Mouse (Mus musculus): ENCODE data around the gene Lamp2.
A peak's percentile ranks its signal among the peaks of the same experiment; 100 is the strongest.
"Not testable (repeated sequence)": the region's sequence is repeated elsewhere in the genome, so short reads cannot be mapped to it uniquely, and the experiment has no call there.

Gene Lamp2

DNA sequence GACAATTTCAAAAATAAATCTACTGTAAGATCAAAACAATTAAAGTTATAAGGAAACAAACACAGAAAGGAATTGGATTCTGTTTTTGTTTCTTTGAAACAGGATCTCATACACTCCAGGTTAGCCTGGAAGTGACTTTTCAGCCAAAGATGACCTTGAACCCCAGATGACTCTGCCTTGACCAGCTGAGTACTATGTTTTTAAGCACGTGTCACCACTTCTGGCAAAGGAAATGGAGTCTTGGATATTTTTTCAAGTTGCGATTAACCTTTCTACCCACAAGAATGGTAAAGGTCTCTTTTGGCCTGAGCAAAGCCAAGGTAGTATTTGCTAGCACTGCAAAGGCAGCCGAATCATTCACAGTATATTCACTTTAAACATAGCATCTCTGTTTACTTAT lies 33.2 kb downstream of the Lamp2 start:
- no peak for DNase-seq

DNA sequence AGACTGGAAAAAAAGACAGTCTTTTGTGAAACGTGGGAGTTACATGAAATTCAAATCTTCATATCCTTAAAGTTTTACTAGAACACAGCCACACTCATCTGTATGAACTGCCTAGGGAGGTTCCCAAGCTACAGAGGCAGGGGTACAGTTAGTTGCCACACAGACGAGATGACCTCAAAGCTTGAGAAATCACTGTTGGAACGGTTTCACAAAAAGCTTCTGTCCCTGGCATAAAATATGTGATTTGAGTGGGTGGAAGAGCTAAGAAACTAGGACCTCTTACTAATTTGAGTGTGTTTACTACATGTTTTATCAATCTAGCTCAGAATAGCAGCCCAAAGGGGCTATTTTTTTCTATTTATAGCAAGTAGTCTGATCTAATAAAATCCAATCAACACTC lies 33.9 kb downstream of the Lamp2 start:
- DNase-seq = no peak

DNA sequence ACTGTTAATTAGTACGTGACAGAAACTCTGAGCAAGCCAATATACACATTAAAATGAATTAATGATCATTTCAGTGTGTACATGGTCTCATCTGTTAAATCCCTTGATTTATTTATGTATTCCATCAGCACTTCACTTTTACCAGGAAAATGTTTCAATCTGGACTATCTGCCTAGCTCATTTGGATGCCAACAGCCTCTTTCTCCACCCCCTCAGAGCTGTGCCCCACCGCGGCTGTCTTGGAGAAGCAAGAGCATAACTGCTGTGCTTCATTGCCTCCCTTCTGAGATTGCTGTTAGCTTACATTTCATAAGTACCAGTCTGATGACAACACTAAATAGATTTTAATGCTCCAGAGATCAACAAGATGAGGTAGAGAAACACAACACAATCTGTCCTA lies 52.4 kb downstream of the Lamp2 start:
- no peak for DNase-seq

DNA sequence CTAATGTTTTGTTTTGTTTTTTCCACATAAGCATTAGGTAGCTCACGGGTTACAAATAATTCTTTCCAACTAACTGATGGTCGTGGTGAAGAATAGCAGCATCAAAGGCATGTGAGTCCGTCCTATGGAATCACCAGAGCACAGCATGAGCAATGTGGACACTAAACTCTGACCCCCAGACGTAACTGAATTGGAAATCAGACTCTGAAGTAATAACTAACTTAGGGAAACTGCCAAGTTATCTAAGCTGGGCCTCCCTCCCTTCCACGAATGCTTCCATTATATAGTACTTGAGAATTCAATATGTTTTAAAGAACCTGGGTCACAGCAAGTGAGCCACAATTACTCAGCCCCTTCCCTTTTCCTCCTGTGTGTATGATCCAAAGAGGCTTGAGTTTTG lies 53.3 kb downstream of the Lamp2 start:
- DNase-seq = no peak

DNA sequence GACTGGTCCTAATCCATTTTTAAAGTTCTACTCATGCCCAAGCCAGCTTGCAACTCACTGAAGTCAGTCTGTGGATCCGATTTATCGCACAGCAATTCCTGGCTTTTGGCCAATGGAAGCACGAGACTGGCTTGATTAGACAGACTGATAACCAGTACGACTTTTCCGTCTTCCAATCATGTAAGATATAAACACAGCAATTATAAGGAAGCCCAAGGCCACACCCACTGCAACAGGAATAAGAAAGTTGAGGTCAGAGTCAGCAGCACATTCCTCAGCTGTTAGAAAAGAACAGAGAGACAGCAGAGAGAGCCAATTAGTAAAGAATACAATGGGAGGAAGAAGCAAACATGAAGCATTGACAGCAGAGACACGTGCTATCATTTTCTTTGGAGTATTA lies 54.2 kb downstream of the Lamp2 start:
- peak; percentile 3 for DNase-seq

DNA sequence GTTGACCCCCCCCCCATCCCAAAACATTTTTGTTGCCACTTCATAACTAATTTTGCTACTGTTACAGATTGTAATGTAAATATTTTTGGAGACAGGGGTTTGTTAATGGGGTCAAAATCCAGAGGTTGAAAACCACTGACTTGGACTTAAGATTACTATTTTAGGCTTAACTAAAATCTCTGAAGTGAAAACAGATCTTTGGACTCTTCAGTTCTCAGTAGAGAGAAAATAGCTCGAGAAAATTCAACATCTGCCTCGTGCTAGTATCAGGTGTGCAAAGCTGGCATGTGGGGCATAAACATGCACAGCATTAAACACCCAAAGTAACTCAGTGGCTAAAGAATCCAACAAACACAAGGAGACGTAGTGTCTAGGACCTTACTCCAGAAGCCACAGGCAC lies 55.6 kb downstream of the Lamp2 start:
- no peak for DNase-seq

DNA sequence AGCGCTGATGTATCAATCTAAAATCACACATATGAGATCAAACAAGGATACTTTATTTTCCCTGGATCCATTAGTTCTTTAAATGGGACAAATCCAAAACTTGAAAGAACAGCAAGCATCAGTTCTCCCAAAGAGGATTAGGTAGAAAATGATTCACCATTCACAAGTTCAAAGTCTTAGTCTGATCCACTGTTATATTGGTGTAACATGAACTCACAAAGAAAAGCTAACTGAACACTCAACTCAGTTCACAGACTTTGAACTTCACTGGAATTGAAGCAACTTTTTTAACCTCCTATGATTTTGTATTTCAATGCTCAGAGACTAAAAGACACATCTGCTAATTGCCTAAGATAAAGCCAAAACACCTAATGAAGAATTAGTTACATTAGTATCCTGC lies 56.6 kb downstream of the Lamp2 start:
- DNase-seq = no peak

DNA sequence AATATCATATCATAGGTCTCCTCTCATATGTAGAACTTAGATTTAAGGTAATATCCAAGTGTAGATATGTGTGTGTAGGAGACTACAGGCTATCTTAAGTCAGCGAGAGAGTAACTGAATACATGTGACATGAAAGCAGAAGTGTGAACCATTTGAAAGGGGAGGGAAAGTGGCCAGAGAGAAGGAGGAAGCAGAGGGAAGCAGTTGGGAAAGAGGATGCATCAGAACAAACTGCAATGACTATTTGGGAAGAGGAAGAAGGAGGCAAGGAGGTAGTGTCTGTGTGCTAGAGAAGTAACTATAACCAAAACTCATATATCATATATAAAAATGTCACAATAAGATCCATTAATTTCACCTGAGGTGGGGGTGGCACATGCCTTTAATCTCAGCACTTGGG lies 83.1 kb downstream of the Lamp2 start:
- not testable (repeated sequence) for DNase-seq

DNA sequence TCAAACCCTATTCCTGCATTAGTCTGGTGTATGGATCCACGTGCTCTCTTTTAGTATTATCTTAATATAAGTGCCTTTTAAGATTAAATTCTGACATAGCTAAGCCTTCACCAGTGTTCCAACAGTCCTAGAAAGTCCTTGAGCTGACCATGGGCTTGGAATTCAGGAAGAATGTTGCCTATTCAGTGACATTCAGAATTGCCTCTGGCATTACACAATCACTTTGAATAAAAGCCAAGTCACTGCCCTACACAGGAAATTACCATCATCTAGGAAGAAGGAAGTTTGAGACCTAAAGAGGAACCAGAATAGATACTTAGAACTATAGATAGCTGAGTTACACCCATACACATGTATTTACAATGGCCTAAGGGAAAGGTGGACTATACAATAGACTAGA lies 91.6 kb downstream of the Lamp2 start:
- not testable (repeated sequence) for DNase-seq

DNA sequence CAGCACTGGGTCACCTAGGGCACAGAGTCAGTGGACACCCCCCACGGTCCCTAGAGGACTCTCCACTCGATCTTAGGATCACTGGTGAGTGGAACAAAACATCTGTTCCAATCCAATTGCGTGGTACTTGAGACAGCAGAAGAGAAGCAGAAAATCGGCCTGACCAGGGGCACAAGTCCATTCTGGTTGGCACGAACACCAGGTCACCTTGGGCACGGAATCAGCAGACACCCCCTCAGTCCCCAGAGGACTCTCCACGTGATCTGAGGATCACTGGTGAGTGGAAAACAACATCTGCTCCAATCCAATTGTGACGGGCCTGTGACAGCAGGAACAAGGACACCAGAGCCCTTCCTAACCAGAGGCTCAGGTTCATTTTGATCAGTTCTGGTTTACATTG lies 94.2 kb downstream of the Lamp2 start:
- no peak for DNase-seq
